Mouse (Mus musculus): ENCODE data around the gene Eef1akmt1. TPM values are rescaled to one million over a fixed set of nuclear protein-coding genes. Genes with fewer than 3 reads are reported as not detected.
A peak's percentile ranks its signal among the peaks of the same experiment; 100 is the strongest.

The Eef1akmt1 gene
- polyA plus RNA-seq, 1 experiment from 2014 or later: 100 TPM

DNA sequence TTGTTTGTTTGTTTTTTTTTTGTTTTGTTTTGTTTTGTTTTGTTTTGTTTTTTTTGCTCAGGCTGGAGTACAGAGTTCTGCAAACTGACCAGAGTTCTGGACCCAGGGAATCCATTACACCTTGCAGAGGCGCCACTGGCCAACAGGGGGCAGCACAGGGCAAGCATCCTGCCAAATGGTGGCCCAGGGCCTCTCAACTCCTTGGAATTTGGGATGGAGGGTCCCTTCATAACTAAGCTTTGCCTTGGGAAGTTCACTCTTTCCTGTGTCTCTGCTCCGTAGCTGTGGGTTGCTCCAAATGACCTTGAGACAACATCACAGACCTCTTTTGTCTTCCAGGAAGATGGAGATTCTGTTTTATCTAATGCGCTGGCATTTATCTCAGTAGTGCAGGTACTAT lies 38.2 kb downstream of the Eef1akmt1 start:
- H3K27me3 ChIP-seq: peaks cover 39% of the 10 kb centered on the region
- no peak overlapping the region for H3K9ac ChIP-seq (replicated peaks)
- WGBS: 32% methylated on average over 3 of the region's 3 CpGs
- no peaks in the 10 kb centered on the region for H3K9me3 ChIP-seq
- H3K4me1 ChIP-seq (replicated peaks): peaks cover 30% of the 10 kb centered on the region
- no peak overlapping the region for H3K4me3 ChIP-seq (replicated peaks)
- no peaks in the 10 kb centered on the region for H3K36me3 ChIP-seq
- no peak overlapping the region for H3K27ac ChIP-seq
- no peak for ATAC-seq (ENCODE audit: insufficient number of reproducible peaks, insufficient read depth, low FRiP score, low TSS enrichment, low read depth)
- H3K4me2 ChIP-seq: no peak overlapping the region

DNA sequence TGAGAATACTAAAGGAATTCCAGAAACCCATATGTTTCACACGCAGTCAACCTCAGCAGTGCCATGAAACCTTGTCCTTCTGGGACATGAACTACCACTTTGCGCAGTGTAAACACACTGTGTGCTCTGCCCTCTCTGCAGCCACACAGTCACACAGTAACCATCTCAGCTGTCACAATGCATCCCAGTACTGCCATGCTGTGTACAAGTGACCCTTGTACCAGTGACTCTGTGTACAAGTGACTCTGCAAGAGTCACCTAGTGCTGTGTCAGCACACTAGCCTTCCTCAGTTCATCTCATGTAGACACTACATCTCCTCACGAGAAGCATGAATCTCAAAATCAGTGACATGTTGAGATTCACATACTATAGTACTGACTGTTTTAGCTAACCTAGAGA lies 38.8 kb downstream of the Eef1akmt1 start:
- WGBS: 90% methylated on average over 3 of the region's 3 CpGs

DNA sequence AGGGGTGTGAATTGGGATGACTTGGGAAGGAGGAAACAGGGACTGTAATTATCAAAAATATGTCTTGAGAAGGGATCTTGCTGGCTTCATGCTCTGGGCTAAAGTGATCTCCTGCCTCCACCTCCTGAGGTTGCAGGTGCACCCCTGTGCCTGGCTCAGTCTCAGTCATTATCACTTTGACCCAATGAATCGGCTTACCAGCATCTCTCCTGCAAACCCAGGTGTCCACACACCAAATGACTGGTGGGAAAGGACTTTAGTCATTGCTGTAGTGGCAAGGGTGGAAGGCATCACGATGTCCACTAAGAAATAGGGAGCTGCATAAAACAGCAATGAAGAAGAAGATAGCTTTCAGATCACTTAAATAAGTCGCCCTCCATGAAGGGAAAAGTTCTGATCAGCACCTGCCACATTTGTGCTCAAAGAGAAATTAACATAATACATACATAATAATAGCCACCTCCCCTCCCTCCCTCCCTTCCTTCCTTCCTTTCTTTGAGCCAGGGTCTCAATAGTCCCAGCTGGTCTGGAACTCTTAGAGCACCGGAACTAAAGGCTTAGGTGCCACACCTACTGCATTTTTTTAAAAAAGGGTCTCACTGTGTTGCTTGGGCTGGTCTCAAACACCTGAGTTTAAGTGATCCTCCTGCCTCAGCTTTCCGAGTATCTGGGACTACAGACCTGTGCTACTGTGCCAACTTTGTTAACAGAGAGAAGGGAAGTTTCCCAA lies 41.5 kb downstream of the Eef1akmt1 start:
- 68% methylated on average over 5 of the region's 5 CpGs for WGBS
- no peak overlapping the region for H3K4me3 ChIP-seq (replicated peaks)
- no peak overlapping the region for H3K4me2 ChIP-seq
- no peak overlapping the region for H3K9ac ChIP-seq (replicated peaks)
- H3K27me3 ChIP-seq: peaks cover 22% of the 10 kb centered on the region
- peaks cover 17% of the 10 kb centered on the region for H3K4me1 ChIP-seq (replicated peaks)
- no peak overlapping the region for H3K27ac ChIP-seq
- no peaks in the 10 kb centered on the region for H3K9me3 ChIP-seq
- ATAC-seq (ENCODE audit: insufficient number of reproducible peaks, insufficient read depth, low FRiP score, low TSS enrichment, low read depth): no peak
- no peaks in the 10 kb centered on the region for H3K36me3 ChIP-seq

More for the DNA sequence above, 38.8 kb downstream of the Eef1akmt1 start:
- no peaks in the 10 kb centered on the region for H3K36me3 ChIP-seq
- H3K9me3 ChIP-seq: no peaks in the 10 kb centered on the region
- peaks cover 35% of the 10 kb centered on the region for H3K27me3 ChIP-seq
- no peak overlapping the region for H3K27ac ChIP-seq
- H3K9ac ChIP-seq (replicated peaks): no peak overlapping the region
- ATAC-seq (ENCODE audit: insufficient number of reproducible peaks, insufficient read depth, low FRiP score, low TSS enrichment, low read depth): no peak
- peaks cover 27% of the 10 kb centered on the region for H3K4me1 ChIP-seq (replicated peaks)
- no peak overlapping the region for H3K4me3 ChIP-seq (replicated peaks)
- no peak overlapping the region for H3K4me2 ChIP-seq

DNA sequence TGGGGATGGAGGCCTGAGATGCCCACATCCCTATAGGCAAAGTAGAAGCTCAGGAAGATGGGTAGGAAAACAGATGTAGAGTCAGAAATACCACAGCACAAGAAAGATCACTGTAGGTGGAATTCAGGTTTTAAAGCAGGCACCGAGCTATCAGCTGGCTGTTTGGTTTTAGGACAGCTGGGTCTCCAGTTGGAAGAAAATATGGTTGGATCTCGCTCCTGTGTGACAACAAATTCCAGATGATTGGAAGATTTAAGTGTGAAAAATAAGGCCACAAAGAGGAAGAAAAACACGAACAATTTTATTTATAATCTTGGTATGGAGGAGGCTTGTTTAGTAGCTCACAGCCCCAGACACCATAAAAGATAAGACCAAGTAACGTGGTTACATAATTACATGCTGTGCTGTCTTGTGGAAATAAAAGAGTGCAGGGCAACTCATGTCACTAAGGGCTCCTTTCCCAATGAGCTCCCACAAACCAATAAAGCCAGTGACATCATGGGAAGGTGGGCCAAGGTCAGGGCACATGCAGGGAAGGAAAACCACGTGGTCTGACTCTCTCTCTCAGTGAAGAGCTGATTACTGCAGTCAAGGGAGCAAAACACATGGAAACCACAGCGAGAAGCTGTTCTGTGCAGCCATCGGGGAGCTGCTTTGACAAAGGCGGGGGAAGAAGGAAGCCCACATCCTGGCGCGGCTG lies 42.2 kb downstream of the Eef1akmt1 start:
- WGBS: 49% methylated on average over 10 of the region's 10 CpGs
- ATAC-seq (ENCODE audit: insufficient number of reproducible peaks, insufficient read depth, low FRiP score, low TSS enrichment, low read depth): no peak
- H3K4me1 ChIP-seq (replicated peaks): peaks cover 14% of the 10 kb centered on the region
- no peak overlapping the region for H3K27ac ChIP-seq
- H3K9me3 ChIP-seq: no peaks in the 10 kb centered on the region
- no peak overlapping the region for H3K9ac ChIP-seq (replicated peaks)
- H3K27me3 ChIP-seq: peaks cover 15% of the 10 kb centered on the region; the same call in 1 of the 2 replicates
- no peak overlapping the region for H3K4me2 ChIP-seq
- H3K4me3 ChIP-seq (replicated peaks): no peak overlapping the region
- H3K36me3 ChIP-seq: no peaks in the 10 kb centered on the region

DNA sequence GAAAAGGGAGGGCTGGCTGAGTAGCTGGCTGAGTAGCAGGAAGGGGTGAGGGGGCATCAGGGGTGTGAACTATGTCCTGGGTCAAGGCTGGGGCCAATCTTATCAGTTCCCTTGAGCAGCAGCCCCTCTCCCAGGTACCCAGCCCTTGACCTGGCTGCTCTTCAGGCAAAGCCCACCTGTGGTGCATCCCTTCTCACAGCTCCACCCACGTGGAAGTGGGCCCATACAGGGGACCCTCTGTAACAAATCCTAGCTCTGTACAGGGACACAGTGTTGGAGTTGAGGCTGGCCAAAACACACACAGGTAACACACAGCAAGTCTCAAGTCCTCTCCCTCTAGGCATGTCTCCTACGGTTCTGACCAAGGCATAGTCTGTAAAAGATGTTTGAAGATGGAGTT lies 43.8 kb downstream of the Eef1akmt1 start:
- no peaks in the 10 kb centered on the region for H3K9me3 ChIP-seq
- no peak overlapping the region for H3K27ac ChIP-seq
- peaks cover 12% of the 10 kb centered on the region; the same call in 1 of the 2 replicates for H3K27me3 ChIP-seq
- 44% methylated on average over 2 of the region's 2 CpGs for WGBS
- no peak for ATAC-seq (ENCODE audit: insufficient number of reproducible peaks, insufficient read depth, low FRiP score, low TSS enrichment, low read depth)
- no peaks in the 10 kb centered on the region for H3K36me3 ChIP-seq
- no peak overlapping the region for H3K4me3 ChIP-seq (replicated peaks)
- H3K9ac ChIP-seq (replicated peaks): no peak overlapping the region
- H3K4me2 ChIP-seq: no peak overlapping the region
- H3K4me1 ChIP-seq (replicated peaks): peaks cover 12% of the 10 kb centered on the region

DNA sequence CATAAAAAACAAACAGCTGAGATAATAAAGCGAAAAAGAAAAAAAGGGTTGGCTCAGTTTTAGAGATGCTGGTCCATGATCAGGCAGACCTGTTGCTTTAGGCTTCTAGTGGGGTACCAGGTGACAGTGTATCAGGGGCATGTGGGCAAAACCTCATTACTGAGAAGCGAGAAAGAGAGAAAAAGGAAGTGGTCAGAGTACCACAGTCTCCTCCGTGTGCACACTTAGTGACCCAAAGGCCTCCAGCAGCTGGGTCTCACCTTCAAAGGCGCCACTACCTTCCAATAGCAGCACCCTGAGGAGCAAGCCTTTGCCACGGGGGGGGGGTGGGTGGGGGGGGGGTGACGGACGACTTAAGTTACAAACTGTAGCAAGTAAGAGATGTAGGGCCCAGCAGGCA lies 44.3 kb downstream of the Eef1akmt1 start:
- WGBS: 40% methylated on average over 7 of the region's 7 CpGs
- ATAC-seq (ENCODE audit: insufficient number of reproducible peaks, insufficient read depth, low FRiP score, low TSS enrichment, low read depth): no peak
- Histone ChIP-seq H3K9ac (replicated peaks) (no peak overlapping the region), H3K9me3 (no peaks in the 10 kb centered on the region), H3K4me2 (no peak overlapping the region), H3K4me1 (replicated peaks) (peaks cover 12% of the 10 kb centered on the region), H3K27me3 (peaks cover 14% of the 10 kb centered on the region; the same call in 1 of the 2 replicates), H3K27ac (no peak overlapping the region), H3K4me3 (replicated peaks) (no peak overlapping the region), H3K36me3 (no peaks in the 10 kb centered on the region)

DNA sequence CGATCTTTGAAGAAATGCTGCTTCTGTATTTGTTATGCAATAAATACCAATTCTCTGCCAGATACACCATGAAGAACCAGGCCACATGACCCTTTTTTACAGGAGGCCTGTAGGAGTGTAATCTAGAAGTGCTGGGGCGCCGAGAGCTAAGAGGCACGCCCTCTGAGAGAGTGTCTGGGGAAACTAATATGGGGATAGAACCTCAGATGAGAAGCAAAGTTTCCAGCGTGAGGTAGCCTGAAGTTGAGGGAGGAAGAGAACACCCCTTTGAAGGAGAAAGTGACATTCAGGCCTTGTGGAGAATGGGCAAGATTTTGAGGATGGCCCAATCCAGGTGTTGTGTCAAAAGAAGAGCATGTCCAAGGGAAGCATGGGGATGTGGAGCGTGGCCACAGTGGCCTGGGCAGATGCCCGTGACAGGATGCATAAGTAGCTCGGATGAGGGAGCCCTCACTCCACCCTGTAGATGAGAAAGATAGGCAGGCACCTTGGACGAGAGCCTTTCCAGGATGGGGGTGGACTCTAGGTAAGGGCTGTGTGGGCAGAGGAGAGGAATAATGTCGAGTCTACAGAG lies 45.3 kb downstream of the Eef1akmt1 start:
- Histone ChIP-seq H3K9me3 (no peaks in the 10 kb centered on the region), H3K4me2 (peak overlapping the region; percentile 76), H3K4me3 (replicated peaks) (peak overlapping the region; percentile 79), H3K27me3 (peaks cover 14% of the 10 kb centered on the region; the same call in 1 of the 2 replicates), H3K4me1 (replicated peaks) (peaks cover 12% of the 10 kb centered on the region), H3K36me3 (no peaks in the 10 kb centered on the region), H3K27ac (no peak overlapping the region), H3K9ac (replicated peaks) (no peak overlapping the region)
- peak; percentile 30; the same call in 1 of the 2 replicates for ATAC-seq (ENCODE audit: insufficient number of reproducible peaks, insufficient read depth, low FRiP score, low TSS enrichment, low read depth)
- 52% methylated on average over 10 of the region's 10 CpGs for WGBS

DNA sequence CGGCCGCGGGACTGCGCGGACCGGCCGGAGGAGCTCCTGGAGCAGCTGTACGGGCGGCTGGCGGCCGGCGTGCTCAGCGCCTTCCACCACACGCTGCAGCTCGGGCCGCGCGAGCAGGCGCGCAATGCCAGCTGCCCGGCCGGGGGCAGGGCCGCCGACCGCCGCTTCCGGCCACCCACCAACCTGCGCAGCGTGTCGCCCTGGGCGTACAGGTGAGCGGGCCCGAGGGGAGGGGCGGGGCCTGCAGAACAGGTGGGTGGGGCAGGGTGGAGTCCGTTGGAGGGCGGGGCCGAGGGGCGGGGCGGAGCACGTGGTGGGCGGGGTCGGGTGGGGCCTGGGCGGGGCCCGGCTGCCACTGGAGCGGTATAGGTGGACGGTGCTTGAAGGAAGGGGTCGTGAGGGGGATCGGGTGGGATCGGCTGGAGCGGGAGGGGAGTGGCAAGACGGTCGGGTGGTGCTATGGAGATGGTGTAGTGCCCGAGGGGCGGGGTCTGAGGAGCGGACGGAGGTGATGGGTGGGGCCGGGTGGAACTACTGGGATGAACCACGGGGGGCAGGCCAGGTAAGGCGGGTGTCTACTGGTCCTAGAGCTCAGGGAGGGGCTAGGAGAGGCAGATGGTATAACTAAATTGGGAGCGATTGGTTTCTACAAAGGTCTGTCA lies 45.9 kb downstream of the Eef1akmt1 start:
- H3K36me3 ChIP-seq: no peaks in the 10 kb centered on the region
- H3K4me3 ChIP-seq (replicated peaks): peak overlapping the region; percentile 79
- peaks cover 14% of the 10 kb centered on the region; the same call in 1 of the 2 replicates for H3K27me3 ChIP-seq
- no peaks in the 10 kb centered on the region for H3K9me3 ChIP-seq
- peak overlapping the region; percentile 80; the same call in 1 of the 2 replicates for H3K27ac ChIP-seq
- H3K4me2 ChIP-seq: peak overlapping the region; percentile 76
- WGBS: 2% methylated on average over 50 of the region's 60 CpGs
- H3K9ac ChIP-seq (replicated peaks): peak overlapping the region; percentile 74
- ATAC-seq (ENCODE audit: insufficient number of reproducible peaks, insufficient read depth, low FRiP score, low TSS enrichment, low read depth): peak; percentile 93
- peaks cover 12% of the 10 kb centered on the region for H3K4me1 ChIP-seq (replicated peaks)

DNA sequence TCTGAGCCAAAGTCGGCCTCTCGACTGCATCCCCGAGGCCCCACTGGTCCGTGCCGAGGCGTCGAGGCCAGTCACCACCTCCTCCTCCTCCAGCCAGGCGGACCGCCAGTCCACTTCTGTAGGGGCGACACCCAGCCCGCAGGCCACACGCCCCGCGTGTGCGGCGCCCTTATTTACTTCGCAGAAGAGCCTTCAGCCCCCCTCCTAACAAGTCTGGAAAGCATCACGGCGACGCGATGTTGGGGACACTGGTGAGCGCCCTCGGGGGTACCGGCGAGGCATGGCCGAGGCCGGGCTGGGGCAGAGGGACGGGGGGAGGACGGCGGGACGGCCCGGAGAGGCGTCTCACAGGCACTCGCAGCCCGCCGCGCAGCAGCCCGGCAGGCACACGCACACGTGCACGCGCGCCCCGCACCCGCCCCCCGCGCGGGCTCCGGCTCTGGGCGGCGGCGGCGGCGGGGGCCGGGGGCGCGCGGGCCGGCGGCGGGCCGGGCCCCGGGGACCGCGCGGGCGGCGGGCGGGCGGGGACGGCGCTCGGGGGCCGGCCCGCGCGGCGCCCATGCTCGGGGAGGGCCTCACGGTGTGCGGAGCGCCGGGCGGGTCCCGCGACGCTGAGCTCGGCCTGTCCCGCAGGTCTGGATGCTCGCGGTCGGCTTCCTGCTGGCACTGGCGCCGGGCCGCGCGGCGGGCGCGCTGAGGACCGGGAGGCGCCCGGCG lies 46.6 kb downstream of the Eef1akmt1 start, which contains the start of gene Il17d:
Il17d (plus strand) TSS at position 107 of the 717 bp plus-strand sequence.
- Histone ChIP-seq H3K27ac (peak within 1 kb of the TSS; percentile 80), H3K36me3 (no peaks in the 10 kb centered on the region), H3K4me1 (replicated peaks) (peaks cover 11% of the 10 kb centered on the region), H3K9ac (replicated peaks) (peak within 1 kb of the TSS; percentile 74), H3K4me3 (replicated peaks) (peak within 1 kb of the TSS; percentile 79), H3K4me2 (peak within 1 kb of the TSS; percentile 76), H3K9me3 (no peaks in the 10 kb centered on the region), H3K27me3 (peaks cover 14% of the 10 kb centered on the region; the same call in 1 of the 2 replicates)
- WGBS: under 1% methylated on average over 82 of the region's 104 CpGs
- no peak for ATAC-seq (ENCODE audit: insufficient number of reproducible peaks, insufficient read depth, low FRiP score, low TSS enrichment, low read depth)

DNA sequence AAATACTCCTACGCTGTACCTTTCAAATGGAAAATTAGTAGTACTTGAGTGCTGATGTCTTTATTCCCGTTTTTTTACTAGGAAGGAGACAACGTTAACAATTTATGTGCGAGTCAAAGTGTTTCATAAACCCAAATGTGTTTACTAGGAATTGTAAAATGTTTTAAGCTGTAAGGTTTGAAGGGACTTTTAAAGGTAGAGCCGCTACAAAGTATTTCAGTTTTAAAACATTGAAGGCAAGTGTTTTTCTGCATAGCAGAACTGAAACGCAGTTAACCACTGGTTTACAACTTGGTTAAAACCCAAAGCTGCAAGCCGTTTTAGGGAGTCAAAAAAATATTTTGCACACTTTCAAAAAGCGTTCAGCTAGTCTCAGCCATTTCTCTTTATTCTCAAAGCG lies 47.6 kb downstream of the Eef1akmt1 start:
- peak overlapping the region; percentile 76 for H3K4me2 ChIP-seq
- no peak overlapping the region for H3K27ac ChIP-seq
- no peak for ATAC-seq (ENCODE audit: insufficient number of reproducible peaks, insufficient read depth, low FRiP score, low TSS enrichment, low read depth)
- H3K9me3 ChIP-seq: no peaks in the 10 kb centered on the region
- no peak overlapping the region for H3K9ac ChIP-seq (replicated peaks)
- WGBS: 58% methylated on average over 9 of the region's 9 CpGs
- no peak overlapping the region for H3K4me3 ChIP-seq (replicated peaks)
- H3K36me3 ChIP-seq: 0 out of 2 replicates have a peak, but pooled peaks cover under 1% of the 10 kb centered on the region
- peaks cover 14% of the 10 kb centered on the region; the same call in 1 of the 2 replicates for H3K27me3 ChIP-seq
- peaks cover 6% of the 10 kb centered on the region for H3K4me1 ChIP-seq (replicated peaks)

All from limb, embryonic 12.5 days (tissue).